Mouse (Mus musculus) hindbrain, embryonic 12.5 days (tissue): ENCODE measurements at regions not wholly inside any gene's neighbourhood (a gene's known extent, or its start where the extent isn't known, plus 50 kb on each side); places are given as distances from the start of the nearest gene placed in this dataset.

Source experiments
- ATAC-seq: fragments of 200-750 bp; cut with Nextera tagmentation; 2 replicates; pipeline ENCODE4 v1.8.0; 2017; ENCODE audit warnings: moderate TSS enrichment; ENCODE audit not compliant: low FRiP score
- H3K27ac ChIP-seq: fragments of 300-500 bp; sonication (generic); 2 replicates; pipeline ENCODE4 v1.5.1; 2016; ENCODE audit warnings: mild to moderate bottlenecking
- H3K27me3 ChIP-seq: fragments of 300-500 bp; sonication (generic); 2 replicates; pipeline ENCODE4 v1.6.1; 2016; ENCODE audit warnings: mild to moderate bottlenecking
- H3K36me3 ChIP-seq: fragments of 300-500 bp; sonication (generic); 2 replicates; pipeline ENCODE4 v1.6.1; 2016; ENCODE audit warnings: mild to moderate bottlenecking
- H3K4me1 ChIP-seq: fragments of 300-500 bp; sonication (generic); 2 replicates; pipeline ENCODE4 v1.6.1; 2016
- H3K4me2 ChIP-seq: fragments of 300-500 bp; sonication (generic); replicated peaks from 2 replicates; pipeline ENCODE4 v1.6.1; 2016; ENCODE audit warnings: mild to moderate bottlenecking
- H3K4me3 ChIP-seq: fragments of 300-500 bp; sonication (generic); 2 replicates; pipeline ENCODE4 v1.5.1; 2016; ENCODE audit warnings: mild to moderate bottlenecking
- H3K9ac ChIP-seq: fragments of 300-500 bp; sonication (generic); 2 replicates; pipeline ENCODE4 v1.6.1; 2016; ENCODE audit warnings: mild to moderate bottlenecking, moderate library complexity
- H3K9me3 ChIP-seq: fragments of 300-500 bp; sonication (generic); replicated peaks from 2 replicates; pipeline ENCODE4 v1.6.1; 2016; ENCODE audit warnings: mild to moderate bottlenecking
- WGBS: fragments of 180-500 bp; shearing (Covaris S2); methylation state at CpG from one replicate; pipeline ENCODE4 v1.1.7; 2016; 5-methylcytosine and 5-hydroxymethylcytosine counted together

GRCm38 (mm10) chr1:133549816-133550215 lies 60.3 kb downstream of the Snrpe start:
- 82% methylated on average over 10 of the region's 10 CpGs for WGBS
- H3K9me3 ChIP-seq, result 0 out of 2 replicates have a peak, but pooled peaks cover 3% of the 10 kb centered on the region
- no peaks in the 10 kb centered on the region for H3K27me3 ChIP-seq
- H3K9ac ChIP-seq, result no peak overlapping the region
- H3K4me1 ChIP-seq, result no peaks in the 10 kb centered on the region; the same call in 1 of the 2 replicates
- H3K4me3 ChIP-seq, result no peak overlapping the region
- no peak overlapping the region for H3K4me2 ChIP-seq
- H3K36me3 ChIP-seq, result no peaks in the 10 kb centered on the region
- no peak for ATAC-seq
- 0 out of 2 replicates have a peak overlapping the region, but pooled peaks have one; percentile 7 for H3K27ac ChIP-seq

DNA sequence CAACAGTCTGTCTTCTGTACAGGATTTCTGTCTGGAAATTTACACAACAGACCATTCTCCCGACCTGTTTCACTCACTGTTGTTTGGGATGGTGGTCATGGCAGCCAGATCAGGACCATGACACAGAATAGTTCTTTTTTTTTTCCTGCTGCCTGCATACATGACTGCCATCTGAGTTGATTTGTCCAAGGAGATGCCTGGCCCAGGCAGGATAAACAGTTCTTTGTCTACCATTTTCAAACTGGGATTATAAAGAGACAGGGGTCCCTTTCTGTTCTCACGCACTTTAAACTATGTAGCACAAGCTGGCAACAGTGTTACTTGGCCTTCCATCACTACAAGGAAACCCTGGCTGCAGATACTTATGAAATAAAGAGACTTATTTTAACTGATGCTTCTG lies 61.1 kb downstream of the Snrpe start:
- H3K4me1 ChIP-seq, result no peaks in the 10 kb centered on the region; the same call in 1 of the 2 replicates
- no peaks in the 10 kb centered on the region for H3K27me3 ChIP-seq
- H3K36me3 ChIP-seq, result no peaks in the 10 kb centered on the region
- H3K9ac ChIP-seq, result no peak overlapping the region
- ATAC-seq, result no peak
- no peak overlapping the region for H3K4me2 ChIP-seq
- no peak overlapping the region for H3K4me3 ChIP-seq
- 0 out of 2 replicates have a peak, but pooled peaks cover 3% of the 10 kb centered on the region for H3K9me3 ChIP-seq
- WGBS, result 51% methylated on average over 2 of the region's 2 CpGs
- H3K27ac ChIP-seq, result no peak overlapping the region; the same call in 1 of the 2 replicates

- no peak for ATAC-seq
- H3K4me1 ChIP-seq, result no peaks in the 10 kb centered on the region; the same call in 1 of the 2 replicates
- no peak overlapping the region for H3K9ac ChIP-seq
- H3K4me2 ChIP-seq, result no peak overlapping the region
- H3K27me3 ChIP-seq, result no peaks in the 10 kb centered on the region
- 79% methylated on average over 3 of the region's 3 CpGs for WGBS
- no peaks in the 10 kb centered on the region for H3K9me3 ChIP-seq
- H3K27ac ChIP-seq, result no peak overlapping the region
- no peak overlapping the region for H3K4me3 ChIP-seq
- no peaks in the 10 kb centered on the region for H3K36me3 ChIP-seq
Measured at GRCm38 (mm10) chr1:133547541-133547940, 62.5 kb downstream of the Snrpe start.

DNA sequence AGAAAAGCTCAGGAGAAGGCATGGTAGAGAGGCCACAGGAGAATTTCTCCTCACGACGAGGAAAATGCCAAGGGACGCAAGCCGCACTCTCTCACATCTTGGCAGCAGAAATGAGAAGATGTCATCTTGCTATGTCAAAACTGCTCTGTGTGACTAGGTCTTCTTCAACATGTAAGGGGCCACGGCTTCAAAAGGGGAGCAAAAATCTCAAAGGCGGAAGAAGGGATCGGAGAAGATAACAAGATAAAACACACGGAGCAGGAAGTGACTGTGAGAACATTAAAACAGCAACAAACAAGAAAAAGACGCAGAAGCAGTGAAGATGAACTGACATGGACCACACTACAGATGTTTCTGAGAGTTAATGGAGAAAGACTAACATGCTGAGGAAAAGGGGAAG lies 65.1 kb downstream of the Snrpe start:
- Histone ChIP-seq H3K27ac (no peak overlapping the region), H3K4me3 (no peak overlapping the region), H3K9me3 (no peaks in the 10 kb centered on the region), H3K27me3 (no peaks in the 10 kb centered on the region), H3K4me1 (no peaks in the 10 kb centered on the region; the same call in 1 of the 2 replicates), H3K4me2 (no peak overlapping the region), H3K9ac (no peak overlapping the region), H3K36me3 (no peaks in the 10 kb centered on the region)
- ATAC-seq, result no peak
- WGBS, result 93% methylated on average over 9 of the region's 9 CpGs

- 83% methylated on average over 10 of the region's 10 CpGs for WGBS
- no peaks in the 10 kb centered on the region for H3K9me3 ChIP-seq
- H3K4me1 ChIP-seq, result no peaks in the 10 kb centered on the region; the same call in 1 of the 2 replicates
- no peaks in the 10 kb centered on the region for H3K36me3 ChIP-seq
- no peak overlapping the region for H3K9ac ChIP-seq
- no peaks in the 10 kb centered on the region for H3K27me3 ChIP-seq
- no peak overlapping the region for H3K4me3 ChIP-seq
- H3K4me2 ChIP-seq, result no peak overlapping the region
- no peak for ATAC-seq
- H3K27ac ChIP-seq, result no peak overlapping the region
Measured at GRCm38 (mm10) chr1:133543751-133544150, 66.3 kb downstream of the Snrpe start.

- Histone ChIP-seq H3K9ac (no peak overlapping the region), H3K4me1 (no peaks in the 10 kb centered on the region), H3K36me3 (no peaks in the 10 kb centered on the region), H3K4me3 (no peak overlapping the region), H3K27me3 (no peaks in the 10 kb centered on the region), H3K9me3 (no peaks in the 10 kb centered on the region), H3K27ac (no peak overlapping the region), H3K4me2 (no peak overlapping the region)
- ATAC-seq, result no peak
- 83% methylated on average over 15 of the region's 15 CpGs for WGBS
Measured at GRCm38 (mm10) chr1:133541996-133542775, 67.9 kb downstream of the Snrpe start.

DNA sequence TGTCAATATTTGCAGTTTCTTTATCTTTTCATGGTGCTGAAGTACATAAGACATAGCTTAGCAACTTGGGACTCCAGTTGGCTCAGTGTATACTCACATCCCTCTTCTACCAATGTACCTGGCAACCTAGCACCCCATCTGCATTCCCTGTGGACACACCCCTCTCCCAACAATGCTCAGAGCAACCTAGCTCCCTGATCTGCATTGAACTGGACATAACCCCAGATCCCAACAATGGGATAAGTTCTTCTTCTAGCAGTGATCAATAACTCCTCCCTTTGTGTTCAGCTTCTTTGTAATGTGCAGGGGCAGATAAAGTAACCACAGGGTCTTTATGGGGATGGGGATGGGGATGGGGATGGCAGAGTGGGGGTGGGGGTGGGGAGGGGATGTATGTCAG lies 79.4 kb downstream of the Snrpe start:
- no peaks in the 10 kb centered on the region for H3K9me3 ChIP-seq

DNA sequence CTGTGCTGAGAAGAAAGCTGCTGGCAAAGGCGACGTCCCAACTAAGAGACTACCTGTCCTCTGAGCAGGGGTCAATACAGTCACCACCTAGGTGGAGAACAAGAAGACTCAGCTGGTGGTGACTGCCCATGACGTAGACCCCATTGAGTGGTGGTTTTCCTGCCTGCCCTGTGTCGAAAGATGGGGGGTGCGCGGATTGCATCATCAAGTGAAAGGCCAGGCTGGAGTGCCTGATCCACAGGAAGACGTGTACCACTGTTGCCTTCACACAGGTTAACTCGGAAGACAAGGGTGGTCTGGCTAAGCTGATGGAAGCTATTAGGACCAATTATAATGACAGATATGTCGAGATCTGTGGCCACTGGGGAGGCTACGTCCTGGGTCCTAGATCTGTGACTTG lies 80.3 kb downstream of the Snrpe start:
- no peak for ATAC-seq
- Histone ChIP-seq H3K4me1 (no peaks in the 10 kb centered on the region), H3K36me3 (no peaks in the 10 kb centered on the region), H3K9me3 (no peaks in the 10 kb centered on the region), H3K27me3 (no peaks in the 10 kb centered on the region), H3K9ac (no peak overlapping the region), H3K4me2 (no peak overlapping the region), H3K27ac (no peak overlapping the region), H3K4me3 (no peak overlapping the region)
- 86% methylated on average over 10 of the region's 10 CpGs for WGBS

More for the DNA sequence above, 79.4 kb downstream of the Snrpe start:
- Histone ChIP-seq H3K4me2 (no peak overlapping the region), H3K27ac (no peak overlapping the region), H3K9ac (no peak overlapping the region), H3K4me1 (no peaks in the 10 kb centered on the region), H3K36me3 (no peaks in the 10 kb centered on the region), H3K27me3 (no peaks in the 10 kb centered on the region), H3K4me3 (no peak overlapping the region)
- ATAC-seq, result no peak

DNA sequence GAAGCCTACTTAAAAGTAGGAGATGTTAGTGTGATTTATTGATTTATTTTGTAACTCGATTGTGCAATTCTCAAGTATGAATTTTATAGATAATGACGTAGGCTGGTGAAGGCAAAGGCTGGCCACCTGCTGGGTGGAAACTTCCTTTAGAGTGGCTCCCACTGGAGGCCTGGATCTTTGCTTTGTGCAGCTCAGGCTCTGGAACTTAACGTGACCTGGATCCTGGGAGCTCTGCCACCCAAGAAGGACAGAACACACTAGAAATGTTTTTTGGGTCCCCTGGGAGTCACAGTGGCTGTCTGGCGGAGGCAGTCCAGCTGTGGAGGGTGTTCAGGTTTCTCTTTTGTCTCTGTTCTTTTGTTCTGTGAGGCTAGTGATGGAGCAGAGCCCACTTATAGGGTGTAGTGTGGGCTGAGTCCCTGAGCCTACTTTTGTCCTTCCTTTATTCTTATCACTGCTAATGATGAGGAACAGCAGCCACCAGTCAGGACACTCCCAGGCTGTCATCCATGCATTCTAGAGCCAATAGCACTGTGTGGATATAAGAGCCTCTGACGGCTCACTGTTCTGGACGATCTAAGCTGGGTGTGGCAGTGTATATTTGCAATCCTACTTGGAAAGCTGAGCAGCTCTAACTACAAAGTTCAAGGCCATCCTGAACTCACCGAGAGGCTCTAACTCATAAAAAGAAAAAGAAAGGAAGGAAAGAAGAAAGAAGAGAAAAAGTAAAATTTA lies 82.3 kb downstream of the Snrpe start:
- Histone ChIP-seq H3K36me3 (no peaks in the 10 kb centered on the region), H3K9ac (no peak overlapping the region), H3K4me1 (no peaks in the 10 kb centered on the region), H3K27ac (no peak overlapping the region), H3K4me3 (no peak overlapping the region), H3K4me2 (no peak overlapping the region), H3K9me3 (no peaks in the 10 kb centered on the region), H3K27me3 (no peaks in the 10 kb centered on the region)
- ATAC-seq, result no peak
- WGBS, result 73% methylated on average over 7 of the region's 7 CpGs

GRCm38 (mm10) chr1:133522825-133523224 lies 87.3 kb downstream of the Snrpe start:
- no peaks in the 10 kb centered on the region for H3K4me1 ChIP-seq
- no peak overlapping the region for H3K4me2 ChIP-seq
- H3K9ac ChIP-seq, result no peak overlapping the region
- ATAC-seq, result no peak
- no peaks in the 10 kb centered on the region for H3K9me3 ChIP-seq
- H3K27me3 ChIP-seq, result no peaks in the 10 kb centered on the region
- no peak overlapping the region for H3K27ac ChIP-seq
- H3K36me3 ChIP-seq, result no peaks in the 10 kb centered on the region
- WGBS, result 96% methylated on average over 1 of the region's 1 CpGs
- no peak overlapping the region for H3K4me3 ChIP-seq

DNA sequence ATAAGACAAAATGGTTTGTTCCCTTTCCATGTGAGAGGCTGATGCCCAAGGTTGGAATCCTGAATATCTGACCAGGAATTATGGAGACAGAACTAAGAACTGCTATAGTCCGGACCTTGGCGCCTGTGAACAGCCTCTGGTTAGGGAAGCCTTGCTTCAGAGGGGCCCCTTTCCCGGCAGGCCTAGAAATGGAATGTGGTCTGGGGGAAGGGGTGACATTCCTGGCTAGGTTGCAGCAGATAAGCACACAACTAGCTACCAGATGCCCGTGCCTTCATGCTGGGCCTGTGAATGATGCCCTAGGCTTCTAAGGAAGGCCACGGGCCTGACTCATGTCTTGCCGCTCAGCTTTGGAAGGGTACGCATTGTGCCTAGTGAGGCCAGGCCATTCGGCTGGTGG lies 89.4 kb downstream of the Snrpe start:
- Histone ChIP-seq H3K4me1 (no peaks in the 10 kb centered on the region), H3K27ac (no peak overlapping the region), H3K27me3 (no peaks in the 10 kb centered on the region), H3K36me3 (no peaks in the 10 kb centered on the region), H3K9ac (no peak overlapping the region), H3K9me3 (0 out of 2 replicates have a peak, but pooled peaks cover 3% of the 10 kb centered on the region), H3K4me3 (no peak overlapping the region), H3K4me2 (no peak overlapping the region)
- ATAC-seq, result no peak
- WGBS, result 76% methylated on average over 8 of the region's 8 CpGs

GRCm38 (mm10) chr1:133517020-133517419 lies 92.8 kb upstream of the Sox13 start:
- H3K27me3 ChIP-seq, result no peaks in the 10 kb centered on the region
- no peak overlapping the region for H3K9ac ChIP-seq
- H3K36me3 ChIP-seq, result no peaks in the 10 kb centered on the region
- H3K4me1 ChIP-seq, result no peaks in the 10 kb centered on the region
- 94% methylated on average over 5 of the region's 5 CpGs for WGBS
- H3K4me3 ChIP-seq, result no peak overlapping the region
- 0 out of 2 replicates have a peak, but pooled peaks cover 3% of the 10 kb centered on the region for H3K9me3 ChIP-seq
- H3K4me2 ChIP-seq, result no peak overlapping the region
- H3K27ac ChIP-seq, result no peak overlapping the region
- ATAC-seq, result no peak
